Mouse (Mus musculus) cerebellum, adult 2 months (tissue): Measurements from ENCODE around the gene Gm10134.

Source experiments
- CTCF ChIP-seq: fragments of 200-500 bp; IDR thresholded peaks from 2 replicates; pipeline ENCODE4 v1.5.1; 2011; ENCODE audit warnings: low read depth, mild to moderate bottlenecking, control low read depth, low read length, moderate library complexity, borderline replicate concordance; ENCODE audit not compliant: insufficient read depth
- POLR2A ChIP-seq: fragments of 200-500 bp; IDR thresholded peaks from 2 replicates; pipeline ENCODE4 v1.6.1; 2011; ENCODE audit warnings: low read length, control low read depth, borderline replicate concordance; ENCODE audit not compliant: insufficient read depth

GRCm38 (mm10) chr2:28543894-28544293 lies 38.0 kb downstream of the Gm10134 start:
- TF ChIP-seq CTCF, result no peak
- TF ChIP-seq POLR2A, result no peak
